Mouse (Mus musculus) heart, embryonic 14.5 days (tissue): ENCODE data around the gene Wdr19. TPM values are rescaled to one million over a fixed set of nuclear protein-coding genes. Genes with fewer than 3 reads are reported as not detected.
A peak's percentile ranks its signal among the peaks of the same experiment; 100 is the strongest.

Source experiments
- ATAC-seq: fragments of 200-750 bp; cut with Nextera tagmentation; 2 replicates; pipeline ENCODE4 v1.8.0; 2017; ENCODE audit warnings: low read depth, moderate TSS enrichment; ENCODE audit not compliant: insufficient number of reproducible peaks, insufficient read depth, low FRiP score
- H3K27ac ChIP-seq, 2 experiments: fragments of 200-500 bp in 1 of 2; fragments of 300-500 bp in 1 of 2; sonication (generic) in 1 of 2; replicated peaks in 1 of 2; 2 replicates each; pipeline ENCODE4 v1.5.1; 2012 to 2014; ENCODE audit warnings: low read depth in 2 of 2, low read length in 2 of 2, control low read depth in 1 of 2, mild to moderate bottlenecking in 1 of 2, mixed read lengths in 1 of 2; ENCODE audit not compliant: control insufficient read depth in 1 of 2, insufficient read depth in 1 of 2
- H3K27me3 ChIP-seq: fragments of 300-500 bp; sonication (generic); 2 replicates; pipeline ENCODE4 v1.6.1; 2014; ENCODE audit warnings: mild to moderate bottlenecking, low read length, control low read depth; ENCODE audit not compliant: control insufficient read depth, insufficient read depth
- H3K36me3 ChIP-seq: fragments of 300-500 bp; sonication (generic); 2 replicates; pipeline ENCODE4 v1.6.1; 2014; ENCODE audit warnings: mild to moderate bottlenecking, control low read depth, low read length, mixed read lengths; ENCODE audit not compliant: control insufficient read depth, insufficient read depth
- H3K4me1 ChIP-seq, 2 experiments: fragments of 200-500 bp in 1 of 2; fragments of 300-500 bp in 1 of 2; sonication (generic) in 1 of 2; 2 replicates each; pipeline ENCODE4 v1.6.1; 2012 to 2014; ENCODE audit warnings: low read length in 2 of 2, control low read depth in 1 of 2, mixed read lengths in 1 of 2; ENCODE audit not compliant: control insufficient read depth in 2 of 2, insufficient read depth in 2 of 2
- H3K4me2 ChIP-seq: fragments of 300-500 bp; sonication (generic); 2 replicates; pipeline ENCODE4 v1.6.1; 2014; ENCODE audit warnings: mild to moderate bottlenecking, low read length
- H3K4me3 ChIP-seq, 2 experiments: fragments of 200-500 bp in 1 of 2; fragments of 300-500 bp in 1 of 2; sonication (generic) in 1 of 2; 2 replicates each; pipeline ENCODE4 v1.5.1; 2012 to 2014; ENCODE audit warnings: low read length in 2 of 2, mild to moderate bottlenecking in 2 of 2, control low read depth in 1 of 2, low read depth in 1 of 2, moderate library complexity in 1 of 2; ENCODE audit not compliant: control insufficient read depth in 1 of 2, insufficient read depth in 1 of 2
- H3K9ac ChIP-seq: fragments of 300-500 bp; sonication (generic); 2 replicates; pipeline ENCODE4 v1.6.1; 2014; ENCODE audit warnings: mild to moderate bottlenecking, low read length
- H3K9me3 ChIP-seq: fragments of 300-500 bp; sonication (generic); 2 replicates; pipeline ENCODE4 v1.6.1; 2016; ENCODE audit warnings: low read length, control low read depth; ENCODE audit not compliant: control insufficient read depth
- WGBS: fragments of 180-500 bp; shearing (Covaris S2); extraction: QIAGEN DNeasy Blood & Tissue Kit; methylation state at CpG from one replicate; pipeline ENCODE4 v1.1.7; 2014; 5-methylcytosine and 5-hydroxymethylcytosine counted together
- polyA plus RNA-seq: library from polyadenylated mRNA; unstranded; fragments of >200 nt; fragmentation: Nextera tagmentation; extraction: Ambion mirVana; gene quantifications from 2 replicates; pipeline ENCODE4 v1.2.1, GENCODE M21; 2014

Wdr19 gene
- polyA plus RNA-seq, result 8.2 and 9.9 TPM in 2 replicates

- H3K9me3 ChIP-seq, result no peaks in the 10 kb centered on the region
- H3K27me3 ChIP-seq, result no peaks in the 10 kb centered on the region
- H3K36me3 ChIP-seq, result 0 out of 2 replicates have a peak, but pooled peaks cover 12% of the 10 kb centered on the region
- H3K4me3 ChIP-seq, result peak within 1 kb of the TSS; percentile 62 to 68
- H3K27ac ChIP-seq, result peak within 1 kb of the TSS; percentile 84 to 92
- 0% methylated on average over 37 of the region's 37 CpGs for WGBS
- H3K4me1 ChIP-seq, result peaks cover 3 to 14% of the 10 kb centered on the region in 2 experiments; a peak in 3 of 4 replicates
- peak within 1 kb of the TSS; percentile 77 for H3K4me2 ChIP-seq
- H3K9ac ChIP-seq, result peak within 1 kb of the TSS; percentile 74
- peak; percentile 100 for ATAC-seq
Observed at GRCm38 (mm10) chr5:65199346-65200128, at the start of gene Wdr19. Wdr19 (plus strand) TSS chr5:65199696.

- H3K27ac ChIP-seq, result no peak overlapping the region
- H3K27me3 ChIP-seq, result no peaks in the 10 kb centered on the region
- H3K9ac ChIP-seq, result no peak overlapping the region
- no peak overlapping the region for H3K4me2 ChIP-seq
- no peak for ATAC-seq
- H3K36me3 ChIP-seq, result peaks cover 66% of the 10 kb centered on the region
- no peaks in the 10 kb centered on the region for H3K9me3 ChIP-seq
- H3K4me1 ChIP-seq, result peaks cover 0 to 3% of the 10 kb centered on the region in 2 experiments; a peak in 3 of 4 replicates
- no peak overlapping the region for H3K4me3 ChIP-seq
- WGBS, result 91% methylated on average over 6 of the region's 6 CpGs
Observed at GRCm38 (mm10) chr5:65149706-65150105, 49.8 kb upstream of the Wdr19 start.

GRCm38 (mm10) chr5:65150376-65150955 lies 49.0 kb upstream of the Wdr19 start:
- H3K4me3 ChIP-seq, result no peak overlapping the region
- ATAC-seq, result no peak

GRCm38 (mm10) chr5:65151276-65151675 lies 48.2 kb upstream of the Wdr19 start:
- no peak for ATAC-seq
- 79% methylated on average over 3 of the region's 3 CpGs for WGBS
- Histone ChIP-seq H3K27ac (no peak overlapping the region), H3K9ac (no peak overlapping the region), H3K4me2 (no peak overlapping the region), H3K36me3 (peaks cover 60% of the 10 kb centered on the region), H3K27me3 (no peaks in the 10 kb centered on the region), H3K4me3 (no peak overlapping the region), H3K4me1 (peaks cover 0 to 3% of the 10 kb centered on the region in 2 experiments; a peak in 3 of 4 replicates), H3K9me3 (no peaks in the 10 kb centered on the region)

More at GRCm38 (mm10) chr5:65150376-65150955, 49.0 kb upstream of the Wdr19 start:
- Histone ChIP-seq H3K27me3 (no peaks in the 10 kb centered on the region), H3K9ac (no peak overlapping the region), H3K4me2 (no peak overlapping the region), H3K4me1 (peaks cover 0 to 3% of the 10 kb centered on the region in 2 experiments; a peak in 3 of 4 replicates), H3K27ac (no peak overlapping the region), H3K36me3 (peaks cover 61% of the 10 kb centered on the region), H3K9me3 (no peaks in the 10 kb centered on the region)
- 81% methylated on average over 8 of the region's 8 CpGs for WGBS

DNA sequence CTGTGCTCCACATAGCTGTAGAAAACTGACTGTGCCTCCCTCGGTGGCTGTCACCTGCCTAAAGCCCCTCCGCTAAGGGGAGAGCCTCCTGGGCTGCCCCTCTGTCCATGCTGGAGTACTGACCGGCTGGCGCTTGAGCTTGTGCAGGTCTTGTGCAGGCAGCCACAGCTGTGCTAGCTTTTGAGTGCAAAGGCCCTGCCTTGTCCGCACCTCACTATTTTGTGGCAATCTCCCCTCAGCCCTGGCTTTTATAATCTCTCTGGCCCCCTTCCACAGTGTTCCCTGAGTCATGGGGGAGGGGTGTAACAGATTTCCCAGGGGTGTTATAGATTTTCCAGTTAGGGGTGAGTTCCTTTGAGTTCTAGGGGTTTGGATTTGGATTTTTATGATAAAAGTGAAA lies 47.7 kb upstream of the Wdr19 start:
- peaks cover 63% of the 10 kb centered on the region for H3K36me3 ChIP-seq
- H3K4me1 ChIP-seq, result peaks cover 0 to 3% of the 10 kb centered on the region in 2 experiments; a peak in 3 of 4 replicates
- no peak overlapping the region for H3K27ac ChIP-seq
- no peak overlapping the region for H3K4me3 ChIP-seq
- ATAC-seq, result no peak
- no peaks in the 10 kb centered on the region for H3K27me3 ChIP-seq
- no peak overlapping the region for H3K9ac ChIP-seq
- no peaks in the 10 kb centered on the region for H3K9me3 ChIP-seq
- WGBS, result 54% methylated on average over 5 of the region's 5 CpGs
- no peak overlapping the region for H3K4me2 ChIP-seq

DNA sequence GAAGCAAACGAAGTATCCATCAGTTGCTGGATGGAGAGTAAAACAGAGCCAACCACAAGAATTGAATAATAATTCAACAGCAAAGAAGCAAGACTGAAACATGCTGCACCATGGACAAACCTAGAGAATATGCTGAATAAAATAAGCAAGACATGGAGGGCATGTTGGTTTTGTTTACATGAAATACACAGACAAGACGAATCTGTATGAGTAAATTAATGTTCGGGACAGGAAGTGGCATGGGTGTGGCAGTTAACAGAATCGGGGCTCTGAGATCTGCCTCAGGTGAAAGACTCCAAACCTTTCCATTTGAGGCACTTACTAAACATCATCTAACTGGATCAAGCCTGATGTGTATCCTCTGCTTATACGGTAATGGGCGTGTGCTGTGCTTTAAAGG lies 45.2 kb upstream of the Wdr19 start:
- H3K36me3 ChIP-seq, result peaks cover 48% of the 10 kb centered on the region
- no peak for ATAC-seq
- peaks cover 0 to 5% of the 10 kb centered on the region in 2 experiments; a peak in 3 of 4 replicates for H3K4me1 ChIP-seq
- H3K9ac ChIP-seq, result no peak overlapping the region
- H3K9me3 ChIP-seq, result no peaks in the 10 kb centered on the region
- H3K27ac ChIP-seq, result no peak overlapping the region
- no peaks in the 10 kb centered on the region for H3K27me3 ChIP-seq
- H3K4me3 ChIP-seq, result no peak overlapping the region
- WGBS, result 85% methylated on average over 6 of the region's 6 CpGs
- H3K4me2 ChIP-seq, result no peak overlapping the region

- Histone ChIP-seq H3K9ac (no peak overlapping the region), H3K36me3 (peaks cover 46% of the 10 kb centered on the region), H3K4me3 (no peak overlapping the region), H3K27ac (peak overlapping the region in 1 of 2 experiments; percentile 21; a peak in 2 of 4 replicates), H3K4me1 (peaks cover 0 to 2% of the 10 kb centered on the region in 2 experiments; a peak in 1 of 4 replicates), H3K27me3 (no peaks in the 10 kb centered on the region), H3K4me2 (no peak overlapping the region), H3K9me3 (no peaks in the 10 kb centered on the region)
- 59% methylated on average over 2 of the region's 2 CpGs for WGBS
- no peak for ATAC-seq
Observed at GRCm38 (mm10) chr5:65156853-65157252, 42.6 kb upstream of the Wdr19 start.
